Mouse (Mus musculus) granulocyte monocyte progenitor cell, adult 5-6 weeks (primary cell): ENCODE measurements around the gene Tbc1d1. TPM values are rescaled to one million over a fixed set of nuclear protein-coding genes. Genes with fewer than 3 reads are reported as not detected.

Experiments used
- ATAC-seq: replicated peaks from 2 replicates; pipeline ENCODE4 v1.8.0; 2016; ENCODE audit warnings: mild to moderate bottlenecking, moderate TSS enrichment, inconsistent platforms; ENCODE audit not compliant: poor library complexity, severe bottlenecking
- total RNA-seq, 2 experiments: library from RNA; stranded (forward) in 1 of 2; stranded (reverse) in 1 of 2; fragments of 200-712, 200-1000 nt in 1 of 2; fragments of >200 nt in 1 of 2; fragmentation: Nextera tagmentation in 1 of 2; gene quantifications; 2 replicates each; pipeline ENCODE4 v1.2.3; 2014 to 2017

Gene Tbc1d1
- total RNA-seq, 2 experiments from 2014 or later: 18.5 to 33.6 TPM

GRCm38 (mm10) chr5:64372292-64372961 lies 216.3 kb downstream of the Tbc1d1 start:
- ATAC-seq: no peak

DNA sequence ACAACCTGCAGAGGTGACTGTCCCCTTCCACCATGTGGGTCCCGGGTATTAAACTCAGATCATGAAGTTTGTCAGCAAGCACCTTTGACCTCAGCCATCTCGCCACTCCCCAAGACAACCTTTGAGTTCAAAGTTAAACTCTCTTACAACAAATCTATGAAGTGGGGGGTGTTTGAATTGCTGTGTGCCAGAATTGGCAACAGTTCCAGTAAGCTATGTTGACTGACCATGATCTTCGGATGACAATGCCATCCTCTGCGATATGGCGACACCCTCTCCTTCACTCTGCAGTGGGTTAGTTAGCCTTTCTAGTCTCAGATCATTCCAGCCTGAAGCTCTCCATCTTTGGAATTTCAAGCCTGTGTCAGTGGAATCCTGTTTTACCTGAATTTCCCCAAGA lies 217.6 kb downstream of the Tbc1d1 start:
- ATAC-seq: no peak

GRCm38 (mm10) chr5:64375851-64376250 lies 219.7 kb downstream of the Tbc1d1 start:
- ATAC-seq: peak; percentile 20; the same call in 1 of the 2 replicates

- peak; percentile 15 for ATAC-seq
Measured at GRCm38 (mm10) chr5:64376466-64376865, 220.4 kb downstream of the Tbc1d1 start.

DNA sequence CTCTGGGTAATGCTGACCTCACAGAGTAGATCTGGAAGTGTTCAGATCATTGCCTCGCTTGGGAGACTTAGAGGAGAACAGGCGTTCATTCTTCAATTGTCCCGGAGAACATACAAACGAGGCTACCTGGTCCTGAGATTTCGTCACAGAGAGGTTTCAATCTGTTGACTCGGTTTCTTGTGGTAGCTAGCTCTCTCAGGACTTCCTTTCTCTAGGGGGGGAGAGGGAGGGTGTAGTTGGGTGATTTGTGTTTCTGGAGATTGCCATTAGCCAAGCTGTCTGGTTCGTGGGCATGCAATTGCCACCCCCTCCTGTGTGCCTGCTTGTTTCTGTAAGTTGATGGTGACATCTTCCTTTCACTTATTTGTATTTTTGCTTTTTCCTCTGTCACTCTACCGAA lies 221.6 kb downstream of the Tbc1d1 start:
- peak; percentile 20 for ATAC-seq

DNA sequence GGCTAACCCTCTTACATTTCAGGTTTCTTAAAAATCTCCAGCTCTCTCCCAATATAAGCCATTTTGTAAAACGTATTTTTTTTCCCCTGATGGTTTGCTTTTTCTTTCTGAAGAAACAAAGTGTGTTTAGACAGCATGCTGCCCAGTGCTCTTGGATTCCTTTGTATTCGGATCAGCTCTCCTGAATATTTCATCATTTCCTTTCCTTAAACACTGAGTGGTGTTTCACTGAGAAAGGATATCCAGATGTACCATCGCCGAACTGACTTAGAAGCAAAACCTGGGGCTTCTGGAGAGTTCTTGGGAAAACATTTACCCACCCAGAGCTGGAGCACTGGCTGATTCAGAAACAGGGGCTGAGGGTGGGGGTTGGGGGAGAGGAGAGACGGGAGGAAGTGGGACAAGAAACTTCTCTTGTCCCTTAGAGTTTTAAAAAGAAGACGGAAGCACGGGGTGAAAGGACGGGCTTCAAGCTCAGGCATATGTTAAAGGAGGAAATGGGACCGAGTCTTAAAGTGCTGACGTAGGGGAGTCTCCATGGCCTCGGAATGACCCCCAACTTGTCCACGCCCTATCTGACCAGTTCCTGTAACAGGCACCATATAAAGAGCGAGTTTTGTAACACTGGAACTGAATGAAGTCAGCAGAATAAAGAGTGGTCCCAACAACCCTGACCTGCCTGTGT lies 222.6 kb downstream of the Tbc1d1 start:
- peak; percentile 62 for ATAC-seq

- no peak for ATAC-seq
Measured at GRCm38 (mm10) chr5:64379829-64380228, 223.7 kb downstream of the Tbc1d1 start.

- ATAC-seq: peak; percentile 51
Measured at GRCm38 (mm10) chr5:64380698-64381375, 224.7 kb downstream of the Tbc1d1 start.

DNA sequence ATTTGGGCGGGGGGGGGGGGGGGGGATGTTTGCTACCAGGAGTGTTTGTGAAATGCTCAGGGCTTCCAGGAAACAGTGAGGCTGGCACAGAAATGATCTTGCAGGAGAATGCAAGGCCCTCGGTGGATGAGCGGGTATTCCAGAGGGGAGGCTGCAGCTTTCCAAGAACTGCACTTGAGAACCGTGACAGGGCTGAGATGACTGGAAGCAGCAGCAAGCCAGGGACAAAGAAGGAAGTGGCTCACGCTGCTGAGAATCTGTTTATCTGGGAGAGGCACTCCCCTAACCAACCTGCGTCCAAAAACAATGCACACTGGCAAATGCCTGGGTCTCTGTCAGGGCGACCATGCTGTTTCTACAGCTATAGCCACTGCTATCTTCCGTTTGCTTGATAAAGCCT lies 225.4 kb downstream of the Tbc1d1 start:
- no peak for ATAC-seq

GRCm38 (mm10) chr5:64382451-64383057 lies 226.4 kb downstream of the Tbc1d1 start:
- ATAC-seq: peak; percentile 31

- no peak for ATAC-seq
Measured at GRCm38 (mm10) chr5:64383215-64383614, 227.1 kb downstream of the Tbc1d1 start.

GRCm38 (mm10) chr5:64384546-64384945 lies 228.4 kb downstream of the Tbc1d1 start:
- no peak for ATAC-seq

DNA sequence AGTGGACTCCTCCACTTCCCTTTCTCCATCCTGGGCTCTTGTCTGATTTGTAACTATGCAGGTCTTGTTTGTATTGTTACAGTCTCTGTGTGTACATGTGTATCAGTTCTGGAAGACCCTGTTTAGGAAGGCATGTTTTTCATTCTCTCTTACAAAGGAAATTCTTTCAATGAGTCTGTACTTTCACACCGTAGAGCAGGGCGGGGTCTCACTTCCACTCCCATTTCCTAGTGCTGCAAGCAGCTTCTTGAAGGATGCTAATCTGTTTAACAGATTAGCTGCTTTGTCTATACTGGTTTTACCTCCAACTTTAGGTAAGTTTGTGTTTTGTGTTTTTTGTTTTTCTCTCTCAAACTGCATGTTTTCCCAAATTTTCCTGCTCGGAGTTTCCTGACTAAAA lies 230.9 kb downstream of the Tbc1d1 start:
- ATAC-seq: no peak

DNA sequence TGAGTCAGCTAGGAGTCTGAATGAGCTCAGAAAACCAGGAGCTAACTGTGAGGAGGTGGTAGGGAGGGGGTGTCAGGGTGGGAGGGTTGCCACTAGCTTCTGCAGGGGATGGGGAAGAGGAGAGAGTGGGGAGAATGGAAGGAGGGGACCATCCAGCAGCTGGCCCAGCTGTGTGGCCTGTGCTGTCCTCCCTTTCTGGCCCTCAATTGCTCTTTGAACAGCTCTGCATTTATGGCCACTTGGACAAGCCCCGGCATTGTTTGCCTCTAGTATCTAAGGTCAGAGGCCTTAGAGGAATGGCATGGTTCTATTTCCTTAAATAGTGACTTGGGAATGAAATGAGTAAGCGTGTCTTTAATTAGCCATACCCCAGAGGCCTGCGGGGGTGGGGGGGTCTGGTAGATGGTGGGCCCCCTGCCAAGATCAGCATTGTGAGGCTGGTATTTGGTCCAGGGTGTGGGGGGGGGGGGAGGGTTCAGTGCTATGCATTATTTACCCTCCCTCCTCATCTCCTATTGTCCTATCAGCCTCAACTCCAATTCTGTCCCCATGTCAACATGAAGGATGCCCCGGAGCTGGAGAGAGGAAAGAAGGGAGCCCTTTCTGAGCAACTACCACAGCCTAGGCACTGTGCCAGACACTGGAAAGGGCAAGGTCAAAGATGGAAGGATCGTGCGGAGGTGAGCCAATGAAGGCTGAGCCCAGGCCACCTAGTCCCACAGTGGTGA lies 233.3 kb downstream of the Tbc1d1 start:
- ATAC-seq: no peak

GRCm38 (mm10) chr5:64391346-64391745 lies 235.2 kb downstream of the Tbc1d1 start:
- peak; percentile 81 for ATAC-seq

GRCm38 (mm10) chr5:64392426-64393020 lies 236.4 kb downstream of the Tbc1d1 start:
- ATAC-seq: 0 out of 2 replicates have a peak, but pooled peaks have one; percentile 10

DNA sequence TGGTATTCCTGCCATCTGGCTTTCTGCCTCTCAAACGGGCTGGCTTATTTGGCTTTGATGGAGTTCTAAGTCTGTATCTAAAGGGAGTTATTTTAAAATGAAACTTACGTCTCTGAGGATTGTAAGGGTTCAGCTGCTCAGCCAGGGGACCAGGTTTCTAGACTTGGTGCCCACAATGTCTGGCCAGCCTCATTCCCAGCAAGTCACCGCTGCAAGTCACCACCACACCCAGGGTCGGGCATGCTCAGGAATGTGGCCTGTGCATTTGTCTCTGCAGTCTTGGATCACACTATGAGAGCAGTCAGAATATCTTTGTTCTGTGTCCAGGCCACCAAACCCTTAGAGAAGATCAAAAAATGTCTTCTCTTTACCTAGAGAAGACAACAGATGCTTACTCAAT lies 237.4 kb downstream of the Tbc1d1 start:
- no peak for ATAC-seq

DNA sequence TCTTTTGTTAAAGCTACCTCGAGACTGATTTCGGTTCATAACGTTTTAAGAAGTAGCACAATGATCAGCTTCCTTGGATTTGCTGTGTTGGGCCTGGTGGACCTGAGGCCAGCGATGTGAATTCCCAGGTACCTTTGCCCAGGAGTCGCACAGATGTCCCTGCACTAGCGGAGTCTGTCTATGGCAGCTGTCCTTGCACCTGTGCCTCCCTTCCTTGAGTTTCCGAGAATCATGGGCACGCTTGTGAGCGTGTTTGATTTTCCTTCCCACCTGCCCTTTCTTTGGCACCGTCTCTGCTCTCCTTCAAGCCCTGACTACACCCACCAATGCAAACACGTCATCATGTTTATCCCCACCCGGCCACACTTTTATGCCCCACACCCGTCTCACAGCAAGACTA lies 242.1 kb downstream of the Tbc1d1 start:
- ATAC-seq: no peak

- ATAC-seq: no peak
Measured at GRCm38 (mm10) chr5:64400742-64401141, 244.6 kb downstream of the Tbc1d1 start.
